Mouse (Mus musculus) lung, embryonic 14.5 days (tissue): ENCODE data around the gene Slc26a6. TPM values are rescaled to one million over a fixed set of nuclear protein-coding genes. Genes with fewer than 3 reads are reported as not detected.

ENCODE experiments used
- ATAC-seq: fragments of 200-750 bp; cut with Nextera tagmentation; 2 replicates; pipeline ENCODE4 v1.8.0; 2017; ENCODE audit warnings: mild to moderate bottlenecking, moderate TSS enrichment, moderate library complexity; ENCODE audit not compliant: insufficient read depth
- DNase-seq: peaks from one replicate; pipeline ENCODE4 v3.0.0-alpha.2; 2015
- H3K27ac ChIP-seq: fragments of 300-500 bp; sonication (generic); 2 replicates; pipeline ENCODE4 v1.5.1; 2014; ENCODE audit warnings: low read depth, mild to moderate bottlenecking, moderate library complexity
- H3K27me3 ChIP-seq: fragments of 300-500 bp; sonication (generic); 2 replicates; pipeline ENCODE4 v1.6.1; 2014; ENCODE audit warnings: low read length, control low read depth; ENCODE audit not compliant: insufficient read depth
- H3K36me3 ChIP-seq: fragments of 300-500 bp; sonication (generic); 2 replicates; pipeline ENCODE4 v1.6.1; 2014; ENCODE audit warnings: control low read depth; ENCODE audit not compliant: insufficient read depth
- H3K4me1 ChIP-seq: fragments of 300-500 bp; sonication (generic); 2 replicates; pipeline ENCODE4 v1.6.1; 2014; ENCODE audit warnings: antibody characterized with exemption, control low read depth; ENCODE audit not compliant: insufficient read depth
- H3K4me2 ChIP-seq: fragments of 300-500 bp; sonication (generic); 2 replicates; pipeline ENCODE4 v1.6.1; 2014; ENCODE audit warnings: mild to moderate bottlenecking
- H3K4me3 ChIP-seq: fragments of 300-500 bp; sonication (generic); 2 replicates; pipeline ENCODE4 v1.5.1; 2014; ENCODE audit warnings: low read depth, low read length
- H3K9ac ChIP-seq: fragments of 300-500 bp; sonication (generic); 2 replicates; pipeline ENCODE4 v1.6.1; 2014
- H3K9me3 ChIP-seq: fragments of 300-500 bp; sonication (generic); 2 replicates; pipeline ENCODE4 v1.6.1; 2016; ENCODE audit warnings: low read depth, low read length, control low read depth
- CTCF ChIP-seq: IDR thresholded peaks from 2 replicates; pipeline ENCODE4 v1.5.1; 2016; ENCODE audit warnings: antibody characterized with exemption, low read depth
- WGBS: fragments of 180-500 bp; shearing (Covaris S2); extraction: QIAGEN DNeasy Blood & Tissue Kit; methylation state at CpG from one replicate; pipeline ENCODE4 v1.1.7; 2014; 5-methylcytosine and 5-hydroxymethylcytosine counted together
- polyA plus RNA-seq: library from polyadenylated mRNA; unstranded; fragments of >200 nt; fragmentation: Nextera tagmentation; extraction: Ambion mirVana; gene quantifications from 2 replicates; pipeline ENCODE4 v1.2.1, GENCODE M21; 2014

The Slc26a6 gene
- polyA plus RNA-seq, 1 experiment from 2014 or later = 10.7 TPM

DNA sequence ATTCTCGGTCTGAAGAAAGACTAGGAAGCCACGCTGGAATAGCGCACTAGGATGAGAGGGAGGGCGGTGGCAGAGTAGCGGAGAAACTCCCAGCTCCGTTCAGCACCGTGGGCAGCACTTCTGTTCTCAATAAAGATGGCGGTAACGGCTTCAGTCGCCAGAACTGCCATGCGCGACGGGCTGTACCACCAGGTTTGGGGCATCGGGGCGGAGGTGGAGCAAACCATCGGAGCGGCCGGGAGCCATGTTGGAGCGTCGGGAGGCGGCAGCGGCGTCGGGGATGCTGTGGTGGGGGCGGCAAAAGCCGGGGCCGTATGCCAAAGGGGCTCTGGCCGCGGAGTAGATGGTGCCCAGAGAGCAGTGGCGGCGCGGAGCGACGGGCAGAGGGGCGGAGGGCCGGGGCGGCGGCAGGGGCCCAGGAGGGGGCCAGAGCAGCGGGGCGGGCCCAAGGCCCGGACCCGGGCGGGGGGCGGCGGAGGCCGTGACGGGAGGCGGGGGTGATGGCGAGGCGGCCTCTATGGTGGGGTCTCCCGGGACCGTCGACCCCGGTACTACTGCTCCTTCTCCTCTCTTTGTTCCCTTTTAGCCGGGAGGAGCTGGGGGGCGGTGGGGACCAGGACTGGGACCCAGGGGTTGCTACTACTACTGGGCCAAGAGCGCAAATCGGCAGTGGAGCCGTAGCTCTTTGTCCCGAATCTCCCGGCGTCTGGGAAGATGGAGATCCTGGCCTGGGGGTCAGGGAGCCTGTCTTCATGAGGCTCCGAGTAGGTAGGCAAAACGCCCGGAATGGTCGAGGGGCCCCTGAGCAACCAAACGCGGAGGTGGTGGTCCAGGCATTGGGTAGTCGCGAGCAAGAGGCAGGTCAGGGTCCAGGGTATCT, 27.0 kb upstream of the Slc26a6 start, which contains the start of gene Celsr3:
Gene Celsr3 (plus strand): TSS at position 501 of the 880 bp plus-strand sequence.
- TF ChIP-seq CTCF = no peak
- no peak within 1 kb of the TSS for H3K27ac ChIP-seq
- peak within 1 kb of the TSS; percentile 78 for H3K4me2 ChIP-seq
- no peak within 1 kb of the TSS for H3K9ac ChIP-seq
- peak within 1 kb of the TSS; percentile 38 for H3K4me3 ChIP-seq
- H3K27me3 ChIP-seq = peaks cover 71% of the 10 kb centered on the region
- DNase-seq = peak; percentile 85
- no peaks in the 10 kb centered on the region for H3K9me3 ChIP-seq
- 2% methylated on average over 51 of the region's 70 CpGs for WGBS
- no peaks in the 10 kb centered on the region for H3K4me1 ChIP-seq
- no peaks in the 10 kb centered on the region for H3K36me3 ChIP-seq
- ATAC-seq = peak; percentile 53; the same call in 1 of the 2 replicates

DNA sequence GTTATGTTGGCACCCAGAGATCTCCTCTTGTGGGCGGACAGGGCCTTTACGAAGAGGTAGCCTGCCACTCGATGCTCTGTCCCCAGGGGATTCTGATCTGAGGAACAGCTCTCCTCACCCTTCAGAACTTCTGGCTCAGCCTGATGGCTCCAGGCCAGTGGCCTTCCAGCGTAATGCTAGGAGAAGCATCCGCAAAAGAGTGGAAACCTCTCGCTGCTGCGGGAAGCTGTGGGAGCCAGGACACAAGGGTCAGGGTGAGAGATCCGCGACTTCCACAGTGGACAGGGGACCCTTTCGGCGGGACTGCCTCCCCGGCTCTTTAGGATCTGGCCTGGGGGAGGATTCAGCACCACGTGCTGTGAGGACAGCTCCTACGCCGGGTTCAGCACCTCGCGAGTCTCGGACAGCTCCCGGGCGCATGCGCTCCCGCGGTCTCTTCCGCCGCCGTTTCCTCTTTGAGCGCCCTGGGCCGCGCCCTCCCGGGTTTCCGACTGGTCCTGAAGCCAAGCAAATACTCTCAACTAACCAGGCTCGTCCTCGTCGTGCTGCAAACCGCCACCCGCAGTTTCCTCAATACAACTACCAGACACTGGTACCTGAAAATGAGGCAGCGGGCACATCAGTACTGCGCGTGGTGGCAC, 26.3 kb upstream of the Slc26a6 start:
- peaks cover 78% of the 10 kb centered on the region for H3K27me3 ChIP-seq
- TF ChIP-seq CTCF = no peak
- peaks cover 4% of the 10 kb centered on the region; the same call in 1 of the 2 replicates for H3K4me1 ChIP-seq
- 2% methylated on average over 39 of the region's 39 CpGs for WGBS
- H3K4me3 ChIP-seq = peak overlapping the region; percentile 38
- peak; percentile 41 for ATAC-seq
- H3K27ac ChIP-seq = no peak overlapping the region
- no peaks in the 10 kb centered on the region for H3K36me3 ChIP-seq
- no peaks in the 10 kb centered on the region for H3K9me3 ChIP-seq
- H3K4me2 ChIP-seq = peak overlapping the region; percentile 78
- H3K9ac ChIP-seq = no peak overlapping the region
- DNase-seq = peak; percentile 84

DNA sequence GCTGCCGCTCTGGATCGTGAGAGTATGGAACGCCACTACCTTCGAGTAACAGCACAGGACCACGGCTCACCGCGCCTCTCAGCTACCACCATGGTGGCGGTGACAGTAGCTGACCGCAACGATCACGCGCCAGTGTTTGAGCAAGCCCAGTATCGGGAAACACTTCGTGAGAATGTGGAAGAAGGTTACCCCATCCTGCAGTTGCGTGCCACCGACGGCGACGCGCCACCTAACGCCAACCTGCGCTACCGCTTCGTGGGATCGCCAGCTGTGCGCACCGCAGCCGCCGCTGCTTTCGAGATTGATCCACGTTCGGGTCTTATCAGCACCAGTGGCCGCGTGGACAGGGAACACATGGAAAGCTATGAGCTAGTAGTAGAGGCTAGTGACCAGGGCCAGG, 25.6 kb upstream of the Slc26a6 start:
- ATAC-seq (no peak), DNase-seq (no peak)
- peaks cover 82% of the 10 kb centered on the region for H3K27me3 ChIP-seq
- no peak overlapping the region for H3K9ac ChIP-seq
- 10% methylated on average over 34 of the region's 34 CpGs for WGBS
- H3K4me2 ChIP-seq = peak overlapping the region; percentile 78
- H3K36me3 ChIP-seq = no peaks in the 10 kb centered on the region
- TF ChIP-seq CTCF = no peak
- H3K4me3 ChIP-seq = peak overlapping the region; percentile 38
- H3K27ac ChIP-seq = no peak overlapping the region
- no peaks in the 10 kb centered on the region for H3K9me3 ChIP-seq
- peaks cover 6% of the 10 kb centered on the region; the same call in 1 of the 2 replicates for H3K4me1 ChIP-seq

DNA sequence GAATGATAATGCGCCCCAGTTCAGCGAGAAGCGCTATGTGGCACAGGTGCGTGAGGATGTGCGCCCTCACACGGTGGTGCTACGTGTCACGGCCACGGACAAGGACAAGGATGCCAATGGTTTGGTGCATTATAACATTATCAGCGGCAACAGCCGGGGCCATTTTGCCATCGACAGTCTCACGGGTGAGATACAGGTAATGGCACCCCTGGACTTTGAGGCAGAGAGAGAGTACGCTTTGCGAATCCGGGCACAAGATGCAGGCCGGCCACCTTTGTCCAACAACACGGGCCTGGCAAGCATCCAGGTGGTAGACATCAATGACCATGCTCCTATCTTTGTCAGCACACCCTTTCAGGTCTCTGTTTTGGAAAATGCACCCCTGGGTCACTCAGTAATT, 25.2 kb upstream of the Slc26a6 start:
- 62% methylated on average over 18 of the region's 18 CpGs for WGBS
- peak overlapping the region; percentile 78; the same call in 1 of the 2 replicates for H3K4me2 ChIP-seq

DNA sequence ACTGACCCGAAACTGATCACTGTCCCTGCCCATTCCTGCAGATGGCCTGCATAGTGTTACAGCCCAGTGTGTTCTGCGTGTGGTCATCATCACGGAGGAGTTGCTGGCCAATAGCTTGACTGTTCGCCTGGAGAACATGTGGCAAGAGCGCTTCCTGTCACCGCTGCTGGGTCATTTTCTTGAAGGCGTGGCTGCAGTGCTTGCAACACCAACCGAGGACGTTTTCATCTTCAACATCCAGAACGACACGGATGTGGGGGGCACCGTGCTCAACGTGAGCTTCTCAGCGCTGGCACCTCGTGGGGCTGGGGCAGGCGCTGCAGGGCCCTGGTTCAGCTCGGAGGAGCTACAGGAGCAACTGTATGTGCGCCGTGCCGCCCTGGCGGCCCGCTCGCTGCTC, 21.4 kb upstream of the Slc26a6 start:
- ATAC-seq = no peak; the same call in 1 of the 2 replicates
- peaks cover 6% of the 10 kb centered on the region; the same call in 1 of the 2 replicates for H3K4me1 ChIP-seq
- H3K4me2 ChIP-seq = peak overlapping the region; percentile 92
- TF ChIP-seq CTCF = no peak
- whole genome bisulfite sequencing = 8% methylated on average over 23 of the region's 23 CpGs
- H3K9me3 ChIP-seq = no peaks in the 10 kb centered on the region
- peaks cover 55% of the 10 kb centered on the region for H3K27me3 ChIP-seq
- H3K36me3 ChIP-seq = no peaks in the 10 kb centered on the region
- no peak overlapping the region for H3K27ac ChIP-seq
- H3K9ac ChIP-seq = no peak overlapping the region
- DNase-seq = no peak
- H3K4me3 ChIP-seq = peak overlapping the region; percentile 45

More for the DNA sequence above, 25.2 kb upstream of the Slc26a6 start:
- Histone ChIP-seq H3K27me3 (peaks cover 86% of the 10 kb centered on the region), H3K9me3 (no peaks in the 10 kb centered on the region), H3K4me1 (peaks cover 6% of the 10 kb centered on the region; the same call in 1 of the 2 replicates), H3K9ac (no peak overlapping the region), H3K4me3 (no peak overlapping the region), H3K36me3 (no peaks in the 10 kb centered on the region), H3K27ac (no peak overlapping the region)
- ATAC-seq (no peak), DNase-seq (no peak)
- TF ChIP-seq CTCF = no peak

DNA sequence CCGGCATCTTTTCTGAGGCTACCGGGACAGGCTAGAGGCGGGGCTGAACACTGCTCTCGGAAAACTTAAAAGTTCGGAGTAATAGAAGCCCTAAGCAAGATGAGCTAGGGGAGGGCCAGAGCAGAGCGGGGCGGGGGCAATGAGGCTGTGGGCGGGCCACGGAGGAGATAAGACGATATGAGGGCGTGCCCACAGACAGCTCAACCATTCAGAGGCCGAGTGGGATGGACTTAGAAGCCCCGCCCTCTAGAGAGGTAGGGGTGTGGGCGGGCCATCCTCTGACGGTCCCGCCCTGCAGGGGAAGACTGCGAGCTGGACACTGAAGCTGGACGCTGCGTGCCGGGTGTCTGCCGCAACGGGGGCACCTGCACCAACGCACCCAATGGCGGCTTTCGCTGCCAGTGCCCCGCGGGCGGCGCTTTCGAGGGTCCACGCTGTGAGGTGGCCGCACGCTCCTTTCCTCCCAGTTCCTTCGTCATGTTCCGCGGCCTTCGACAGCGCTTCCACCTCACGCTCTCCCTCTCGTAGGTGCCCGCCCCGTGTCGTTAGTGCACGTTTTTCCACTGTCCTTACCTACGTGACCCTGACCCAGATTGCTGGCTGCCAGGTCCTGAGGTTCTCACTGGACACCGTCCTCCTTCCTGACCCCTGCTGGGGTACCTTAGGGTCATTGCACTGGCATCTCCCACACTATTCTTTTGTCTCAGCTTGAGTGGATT, 20.5 kb upstream of the Slc26a6 start:
- Histone ChIP-seq H3K9me3 (no peaks in the 10 kb centered on the region), H3K27ac (no peak overlapping the region), H3K4me2 (peak overlapping the region; percentile 92), H3K9ac (no peak overlapping the region), H3K36me3 (no peaks in the 10 kb centered on the region), H3K27me3 (peaks cover 46% of the 10 kb centered on the region), H3K4me1 (peaks cover 6% of the 10 kb centered on the region; the same call in 1 of the 2 replicates), H3K4me3 (peak overlapping the region; percentile 45)
- no peak for TF ChIP-seq CTCF
- DNase-seq (peak; percentile 98), ATAC-seq (peak; percentile 98)
- 3% methylated on average over 44 of the region's 46 CpGs for WGBS
